16 mouse cellular contexts compared by ENCODE assay signal in the genomic region with DNA sequence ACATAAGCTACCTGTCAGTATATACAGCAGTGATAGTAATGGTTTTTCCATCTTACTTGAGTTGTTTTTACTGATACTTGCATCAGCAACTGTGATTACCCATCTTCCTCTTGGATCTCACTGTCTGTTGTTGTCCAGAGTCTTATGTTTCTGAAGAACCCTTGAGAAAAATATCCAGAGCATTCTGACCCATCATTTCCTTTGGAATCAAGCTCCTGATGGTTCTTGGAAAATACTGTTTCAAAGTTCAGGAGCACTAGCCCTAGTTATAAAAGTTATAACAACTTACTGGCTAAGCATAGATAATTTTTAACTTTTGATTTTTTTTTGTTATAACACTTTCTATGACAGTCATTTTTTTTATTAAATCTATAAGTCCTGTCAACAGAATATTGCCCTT.
"Had no signal": no experiment of that assay in that cellular context is flagged by ENCODE, and none has a peak within 500 bp of the region (broad histone marks: within the 10 kb centered on the region; RNA-seq: fewer than 3 reads in every experiment).

No protein-coding gene starts in this region.

- H3K27ac ChIP-seq: neural tube, embryonic 13.5 days; neural tube, embryonic 15.5 days; stomach, embryonic 15.5 days; stomach, postnatal 0 days had no signal

- H3K36me3 ChIP-seq: stomach, embryonic 15.5 days had no signal

- H3K4me3 ChIP-seq: neural tube, embryonic 13.5 days; neural tube, embryonic 15.5 days; stomach, embryonic 15.5 days had no signal

- DNase-seq: retina, postnatal 1 day; right cerebral cortex, adult 18-20 months; right cerebral cortex, postnatal 14 days; right cerebral cortex, postnatal 25 days; right cerebral cortex, postnatal 4 days; spleen, adult 18-20 months; thymus, adult 18-20 months; thymus, adult 2 months; thymus, postnatal 14 days; thymus, postnatal 25 days; thymus, postnatal 36 days; thymus, postnatal 4 days had no signal

- H3K9ac ChIP-seq: neural tube, embryonic 13.5 days; neural tube, embryonic 15.5 days; stomach, embryonic 15.5 days had no signal

- H3K9me3 ChIP-seq: neural tube, embryonic 13.5 days; neural tube, embryonic 15.5 days; stomach, embryonic 15.5 days had no signal

- H3K27me3 ChIP-seq: neural tube, embryonic 13.5 days; neural tube, embryonic 15.5 days; stomach, embryonic 15.5 days had no signal

- H3K4me1 ChIP-seq: neural tube, embryonic 13.5 days; neural tube, embryonic 15.5 days; stomach, embryonic 15.5 days had no signal

- H3K4me2 ChIP-seq: neural tube, embryonic 13.5 days; neural tube, embryonic 15.5 days; stomach, embryonic 15.5 days had no signal
